Mouse (Mus musculus) midbrain, postnatal 0 days (tissue): ENCODE results near the gene Ttc24. TPM values are rescaled to one million over a fixed set of nuclear protein-coding genes. Genes with fewer than 3 reads are reported as not detected.

Experiments
- ATAC-seq: fragments of 200-750 bp; cut with Nextera tagmentation; 2 replicates; pipeline ENCODE4 v1.8.0; 2017; ENCODE audit warnings: moderate number of reproducible peaks, mild to moderate bottlenecking, moderate TSS enrichment, moderate library complexity; ENCODE audit not compliant: low FRiP score
- DNase-seq: peaks from one replicate; pipeline ENCODE4 v3.0.0-alpha.2; 2015; ENCODE audit warnings: low spot score
- H3K27ac ChIP-seq: fragments of 300-500 bp; sonication (generic); 2 replicates; pipeline ENCODE4 v1.5.1; 2014; ENCODE audit warnings: low read depth, mild to moderate bottlenecking, low read length, mixed read lengths
- H3K27me3 ChIP-seq: fragments of 300-500 bp; sonication (generic); 2 replicates; pipeline ENCODE4 v1.6.1; 2014; ENCODE audit warnings: low read length, control low read depth, mixed read lengths; ENCODE audit not compliant: insufficient read depth
- H3K36me3 ChIP-seq: fragments of 300-500 bp; sonication (generic); 2 replicates; pipeline ENCODE4 v1.6.1; 2014; ENCODE audit warnings: low read length, control low read depth, mixed read lengths; ENCODE audit not compliant: insufficient read depth
- H3K4me1 ChIP-seq: fragments of 300-500 bp; sonication (generic); 2 replicates; pipeline ENCODE4 v1.6.1; 2014; ENCODE audit warnings: mild to moderate bottlenecking, control low read depth, antibody characterized with exemption, low read length, mixed read lengths; ENCODE audit not compliant: insufficient read depth
- H3K4me2 ChIP-seq: fragments of 300-500 bp; sonication (generic); 2 replicates; pipeline ENCODE4 v1.6.1; 2014; ENCODE audit warnings: low read depth, mild to moderate bottlenecking, low read length, mixed read lengths; ENCODE audit not compliant: poor library complexity, severe bottlenecking
- H3K4me3 ChIP-seq: fragments of 300-500 bp; sonication (generic); 2 replicates; pipeline ENCODE4 v1.5.1; 2014; ENCODE audit warnings: low read depth, mild to moderate bottlenecking, low read length, moderate library complexity
- H3K9ac ChIP-seq: fragments of 300-500 bp; sonication (generic); replicated peaks from 2 replicates; pipeline ENCODE4 v1.6.1; 2014; ENCODE audit warnings: mild to moderate bottlenecking, low read length, moderate library complexity, mixed read lengths; ENCODE audit not compliant: poor library complexity, severe bottlenecking
- H3K9me3 ChIP-seq: fragments of 300-500 bp; sonication (generic); 2 replicates; pipeline ENCODE4 v1.6.1; 2016; ENCODE audit warnings: low read length, control low read depth
- CTCF ChIP-seq: IDR thresholded peaks from 2 replicates; pipeline ENCODE4 v1.5.1; 2016; ENCODE audit warnings: antibody characterized with exemption, mild to moderate bottlenecking
- WGBS: fragments of 180-500 bp; shearing (Covaris S2); extraction: QIAGEN DNeasy Blood & Tissue Kit; methylation state at CpG from one replicate; pipeline ENCODE4 v1.1.7; 2014; 5-methylcytosine and 5-hydroxymethylcytosine counted together
- polyA plus RNA-seq: library from polyadenylated mRNA; unstranded; fragments of >200 nt; fragmentation: Nextera tagmentation; extraction: Ambion mirVana; gene quantifications from 2 replicates; pipeline ENCODE4 v1.2.1, GENCODE M21; 2015
- total RNA-seq: library from RNA; depleted of rRNA; stranded (reverse); fragments of >200 nt; gene quantifications from 2 replicates; pipeline ENCODE4 v1.2.3, GENCODE M21; 2014

The Ttc24 gene
- total and polyA plus RNA-seq, 2 experiments from 2014 or later = not detected

GRCm38 (mm10) chr3:88114396-88114795, 36.3 kb upstream of the Ttc24 start:
- no peak overlapping the region for H3K4me3 ChIP-seq
- no peaks in the 10 kb centered on the region for H3K9me3 ChIP-seq
- ATAC-seq = no peak
- H3K27ac ChIP-seq = no peak overlapping the region
- no peaks in the 10 kb centered on the region for H3K27me3 ChIP-seq
- no peak for TF ChIP-seq CTCF
- no peaks in the 10 kb centered on the region for H3K4me1 ChIP-seq
- no peak overlapping the region for H3K9ac ChIP-seq
- WGBS = 95% methylated on average over 12 of the region's 12 CpGs
- no peak overlapping the region for H3K4me2 ChIP-seq
- H3K36me3 ChIP-seq = no peaks in the 10 kb centered on the region
- no peak for DNase-seq

- no peak overlapping the region for H3K27ac ChIP-seq
- no peaks in the 10 kb centered on the region for H3K27me3 ChIP-seq
- WGBS = 92% methylated on average over 6 of the region's 6 CpGs
- no peaks in the 10 kb centered on the region for H3K9me3 ChIP-seq
- H3K36me3 ChIP-seq = no peaks in the 10 kb centered on the region
- ATAC-seq (no peak), DNase-seq (no peak)
- TF ChIP-seq CTCF = no peak
- no peaks in the 10 kb centered on the region for H3K4me1 ChIP-seq
- H3K4me3 ChIP-seq = no peak overlapping the region
- H3K9ac ChIP-seq = no peak overlapping the region
- no peak overlapping the region for H3K4me2 ChIP-seq
Observed at GRCm38 (mm10) chr3:88109126-88109525, 31.0 kb upstream of the Ttc24 start.

- no peaks in the 10 kb centered on the region for H3K27me3 ChIP-seq
- H3K27ac ChIP-seq = no peak overlapping the region
- DNase-seq (no peak), ATAC-seq (no peak)
- H3K9ac ChIP-seq = no peak overlapping the region
- no peak for TF ChIP-seq CTCF
- H3K4me2 ChIP-seq = no peak overlapping the region
- H3K9me3 ChIP-seq = no peaks in the 10 kb centered on the region
- 82% methylated on average over 4 of the region's 4 CpGs for WGBS
- H3K4me1 ChIP-seq = no peaks in the 10 kb centered on the region
- no peaks in the 10 kb centered on the region for H3K36me3 ChIP-seq
- no peak overlapping the region for H3K4me3 ChIP-seq
Observed at GRCm38 (mm10) chr3:88106126-88106525, 28.0 kb upstream of the Ttc24 start.

- TF ChIP-seq CTCF = no peak
- no peak overlapping the region for H3K9ac ChIP-seq
- no peaks in the 10 kb centered on the region for H3K9me3 ChIP-seq
- no peak for DNase-seq
- ATAC-seq = no peak
- H3K27me3 ChIP-seq = no peaks in the 10 kb centered on the region
- H3K4me2 ChIP-seq = no peak overlapping the region
- WGBS = 87% methylated on average over 6 of the region's 6 CpGs
- no peak overlapping the region for H3K27ac ChIP-seq
- no peaks in the 10 kb centered on the region for H3K4me1 ChIP-seq
- no peaks in the 10 kb centered on the region for H3K36me3 ChIP-seq
- H3K4me3 ChIP-seq = no peak overlapping the region
Observed at GRCm38 (mm10) chr3:88102611-88103010, 24.5 kb upstream of the Ttc24 start.

GRCm38 (mm10) chr3:88102196-88102595, 24.1 kb upstream of the Ttc24 start:
- ATAC-seq = no peak

GRCm38 (mm10) chr3:88101736-88102135, 23.6 kb upstream of the Ttc24 start:
- Histone ChIP-seq H3K9ac (no peak overlapping the region), H3K4me1 (no peaks in the 10 kb centered on the region), H3K4me3 (no peak overlapping the region), H3K9me3 (no peaks in the 10 kb centered on the region), H3K27ac (no peak overlapping the region), H3K4me2 (no peak overlapping the region), H3K27me3 (no peaks in the 10 kb centered on the region), H3K36me3 (no peaks in the 10 kb centered on the region)
- DNase-seq (no peak), ATAC-seq (no peak)
- WGBS = 95% methylated on average over 7 of the region's 7 CpGs
- no peak for TF ChIP-seq CTCF

More at GRCm38 (mm10) chr3:88102196-88102595, 24.1 kb upstream of the Ttc24 start:
- TF ChIP-seq CTCF = no peak
- no peaks in the 10 kb centered on the region for H3K36me3 ChIP-seq
- WGBS = 89% methylated on average over 6 of the region's 6 CpGs
- H3K27ac ChIP-seq = no peak overlapping the region
- H3K4me1 ChIP-seq = no peaks in the 10 kb centered on the region
- H3K9ac ChIP-seq = no peak overlapping the region
- no peak overlapping the region for H3K4me2 ChIP-seq
- no peak for DNase-seq
- H3K9me3 ChIP-seq = no peaks in the 10 kb centered on the region
- H3K4me3 ChIP-seq = no peak overlapping the region
- H3K27me3 ChIP-seq = no peaks in the 10 kb centered on the region
